Mouse (Mus musculus) kidney, adult 2 months (tissue): Measurements from ENCODE around the gene Hcn2. TPM values are rescaled to one million over a fixed set of nuclear protein-coding genes. Genes with fewer than 3 reads are reported as not detected.

ENCODE experiments used
- DNase-seq: peaks from one replicate; pipeline ENCODE4 v3.0.0; 2021
- H3K27ac ChIP-seq: fragments of 200-500 bp; 2 replicates; pipeline ENCODE4 v1.5.1; 2012; ENCODE audit warnings: low read depth, low read length, control low read depth, inconsistent platforms; ENCODE audit not compliant: insufficient read depth
- H3K27me3 ChIP-seq: fragments of 200-500 bp; replicated peaks from 2 replicates; pipeline ENCODE4 v1.6.1; 2012; ENCODE audit warnings: mild to moderate bottlenecking, moderate library complexity, low read length, inconsistent platforms; ENCODE audit not compliant: control insufficient read depth, insufficient read depth
- H3K36me3 ChIP-seq: fragments of 200-500 bp; 2 replicates; pipeline ENCODE4 v1.6.1; 2012; ENCODE audit warnings: mild to moderate bottlenecking, moderate library complexity, low read length, inconsistent platforms; ENCODE audit not compliant: control insufficient read depth, insufficient read depth
- H3K4me1 ChIP-seq: fragments of 200-500 bp; 2 replicates; pipeline ENCODE4 v1.6.1; 2011; ENCODE audit warnings: low read length; ENCODE audit not compliant: control insufficient read depth, insufficient read depth
- H3K4me3 ChIP-seq: fragments of 200-500 bp; 2 replicates; pipeline ENCODE4 v1.5.1; 2011; ENCODE audit warnings: mild to moderate bottlenecking, low read depth, low read length, control low read depth; ENCODE audit not compliant: insufficient read depth
- CTCF ChIP-seq: fragments of 200-500 bp; conservative IDR thresholded peaks from 2 replicates; pipeline ENCODE4 v1.5.1; 2011; ENCODE audit warnings: low read depth, mild to moderate bottlenecking, control low read depth, low read length, moderate library complexity, mixed read lengths; ENCODE audit not compliant: insufficient read depth, insufficient read length
- POLR2A ChIP-seq: fragments of 200-500 bp; IDR thresholded peaks from one replicate; pipeline ENCODE4 v1.6.1; 2011; ENCODE audit warnings: low read depth, low read length, control low read depth
- WGBS: fragments of 180-500 bp; shearing (Covaris S2); methylation state at CpG from one replicate; pipeline ENCODE4 v1.1.7; 2018; 5-methylcytosine and 5-hydroxymethylcytosine counted together
- polyA plus RNA-seq: library from polyadenylated mRNA; depleted of rRNA; stranded (reverse); fragments of >200 nt; gene quantifications from 2 replicates; pipeline ENCODE4 v1.2.3, GENCODE M21; 2012

The Hcn2 gene
- polyA plus RNA-seq, 1 experiment = 1.5 TPM

DNA sequence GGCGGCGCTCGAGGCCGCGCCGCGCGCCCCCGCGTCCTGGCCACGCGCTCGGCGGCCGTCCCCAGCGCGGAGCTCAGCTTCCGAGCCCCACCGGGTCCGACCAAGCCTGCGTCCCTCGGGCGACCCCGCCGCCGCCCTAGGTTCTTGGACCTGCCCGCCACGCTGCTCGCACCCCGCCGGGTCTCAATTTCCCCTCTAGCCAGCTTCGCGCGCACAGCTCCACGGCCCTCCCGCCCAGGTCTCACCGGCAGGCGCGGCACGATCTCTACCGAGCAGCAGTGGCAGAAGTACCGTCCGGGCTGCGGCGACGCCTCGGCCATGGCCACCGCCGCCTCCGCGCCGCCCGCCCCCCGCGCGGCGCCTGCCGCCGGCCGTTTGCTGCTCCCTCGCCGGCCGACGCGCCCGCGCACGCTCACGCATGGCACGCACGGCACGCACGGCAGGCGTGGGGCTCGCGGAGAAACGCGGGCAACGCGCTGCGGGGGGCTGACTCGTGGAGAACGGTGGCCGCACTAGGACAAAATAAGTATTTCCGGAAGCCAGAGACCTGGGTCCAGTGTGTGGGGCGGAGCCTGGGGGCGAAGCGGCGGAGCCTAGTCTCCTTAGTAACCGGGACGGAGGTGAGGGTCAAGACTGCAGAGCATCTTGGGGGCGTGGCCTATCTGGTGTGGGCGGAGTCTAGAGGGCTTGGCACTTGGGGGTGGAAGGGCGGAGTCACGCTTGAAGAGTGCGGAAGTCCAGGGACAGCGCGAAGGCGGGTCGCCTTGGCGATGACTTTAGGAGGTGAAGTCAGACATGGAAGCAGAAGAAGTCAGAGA is 50.3 kb downstream of the Hcn2 start, which contains the start of gene Rnf126:
Rnf126 (minus strand) TSS at position 445 of the 818 bp plus-strand sequence.
- TF ChIP-seq CTCF (no peak), POLR2A (no peak)
- peak; percentile 100 for DNase-seq
- Histone ChIP-seq H3K4me3 (peak within 1 kb of the TSS; percentile 66), H3K4me1 (peaks cover 22% of the 10 kb centered on the region), H3K27me3 (no peaks in the 10 kb centered on the region), H3K27ac (peak within 1 kb of the TSS; percentile 75), H3K36me3 (no peaks in the 10 kb centered on the region)
- under 1% methylated on average over 100 of the region's 101 CpGs for WGBS

DNA sequence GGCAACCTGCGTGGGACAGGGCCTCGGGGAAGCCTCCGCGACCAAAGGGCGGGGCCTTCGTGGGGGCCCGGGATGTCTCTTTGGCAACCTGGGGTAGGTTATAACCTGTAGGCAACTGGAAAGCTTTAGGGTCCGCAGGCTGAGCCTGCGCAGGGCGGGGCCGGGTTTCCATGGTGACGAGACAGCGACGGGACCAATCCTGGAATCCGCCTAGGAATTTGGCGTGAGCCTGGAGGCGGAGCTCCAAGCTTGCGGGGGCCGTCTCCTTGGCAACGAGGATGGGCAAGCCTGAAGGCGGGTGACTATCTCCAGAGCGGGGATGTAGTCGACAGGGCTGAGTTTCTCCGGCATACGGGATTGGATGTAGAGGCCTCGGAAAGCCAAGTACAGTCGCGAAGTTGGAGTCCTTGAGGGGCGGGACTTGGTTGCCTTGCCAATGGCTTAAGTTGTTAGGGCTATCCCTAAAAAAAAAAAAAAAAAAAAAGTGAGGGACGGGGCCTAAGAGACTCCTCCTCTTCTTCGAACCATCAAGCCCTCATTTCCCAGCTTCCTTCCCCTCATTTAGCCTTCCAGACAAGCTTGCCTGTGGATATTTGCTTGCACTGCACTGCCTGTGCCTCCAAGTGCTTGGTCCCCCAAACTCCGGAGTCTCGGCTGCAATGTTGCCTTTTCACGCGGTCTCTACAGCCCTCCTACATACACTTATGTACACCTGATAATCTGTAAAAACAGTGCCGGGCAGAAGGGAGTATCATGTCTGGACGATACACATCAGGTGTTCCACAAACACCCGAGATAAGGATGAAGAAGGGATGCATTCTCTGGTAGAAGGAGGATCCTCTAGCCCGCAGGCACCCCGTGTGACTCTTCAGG is 51.2 kb downstream of the Hcn2 start:
- TF ChIP-seq POLR2A = no peak
- no peak for TF ChIP-seq CTCF
- H3K4me1 ChIP-seq = peaks cover 22% of the 10 kb centered on the region
- 9% methylated on average over 40 of the region's 40 CpGs for WGBS
- DNase-seq = peak; percentile 94
- H3K27me3 ChIP-seq = no peaks in the 10 kb centered on the region
- H3K4me3 ChIP-seq = peak overlapping the region; percentile 66
- H3K36me3 ChIP-seq = no peaks in the 10 kb centered on the region
- peak overlapping the region; percentile 75 for H3K27ac ChIP-seq

DNA sequence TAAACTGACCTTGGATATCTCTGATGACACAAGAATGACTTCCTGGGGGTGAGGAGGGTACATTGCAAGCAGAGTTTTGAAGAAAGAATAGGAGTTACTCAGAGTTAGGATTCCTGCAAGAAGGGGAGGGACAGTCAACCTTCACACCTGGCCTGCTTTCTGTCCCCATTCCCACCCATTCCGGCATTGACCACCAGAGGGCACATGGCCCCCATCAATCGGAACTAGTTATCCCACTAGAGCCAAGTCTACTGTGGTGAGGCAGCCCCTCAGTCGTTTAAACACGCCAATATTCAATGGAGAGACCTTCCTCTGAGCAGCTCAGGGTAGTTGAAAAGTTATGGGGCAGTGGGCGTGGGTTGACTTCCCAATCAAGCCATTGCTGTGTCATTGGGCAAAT is 52.0 kb downstream of the Hcn2 start:
- no peaks in the 10 kb centered on the region for H3K27me3 ChIP-seq
- peak; percentile 94 for TF ChIP-seq CTCF
- no peak for TF ChIP-seq POLR2A
- DNase-seq = peak; percentile 87
- peak overlapping the region; percentile 72 for H3K27ac ChIP-seq
- H3K4me1 ChIP-seq = peaks cover 22% of the 10 kb centered on the region
- 1% methylated on average over 5 of the region's 5 CpGs for WGBS
- H3K36me3 ChIP-seq = no peaks in the 10 kb centered on the region
- no peak overlapping the region for H3K4me3 ChIP-seq

DNA sequence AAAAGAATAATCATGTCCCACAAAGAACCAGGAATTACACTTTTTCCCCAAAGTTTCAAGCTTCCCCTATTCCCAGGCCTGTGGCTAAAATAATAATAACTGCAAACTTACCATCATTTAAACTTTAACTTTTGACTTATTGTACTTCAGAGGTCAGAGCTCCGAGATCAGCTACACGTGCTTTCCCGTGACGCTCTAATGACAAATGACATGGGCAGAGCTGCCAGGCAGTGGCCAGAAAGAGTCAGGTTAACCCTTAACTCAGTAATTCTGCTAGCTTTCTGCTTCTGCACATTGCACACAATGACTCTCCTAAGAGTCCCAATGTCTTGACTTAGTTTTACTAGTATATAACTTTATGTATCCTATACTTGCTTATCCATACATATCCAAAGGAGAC is 52.9 kb downstream of the Hcn2 start:
- H3K4me3 ChIP-seq = no peak overlapping the region
- 36% methylated on average over 4 of the region's 4 CpGs for WGBS
- TF ChIP-seq POLR2A (no peak), CTCF (no peak)

DNA sequence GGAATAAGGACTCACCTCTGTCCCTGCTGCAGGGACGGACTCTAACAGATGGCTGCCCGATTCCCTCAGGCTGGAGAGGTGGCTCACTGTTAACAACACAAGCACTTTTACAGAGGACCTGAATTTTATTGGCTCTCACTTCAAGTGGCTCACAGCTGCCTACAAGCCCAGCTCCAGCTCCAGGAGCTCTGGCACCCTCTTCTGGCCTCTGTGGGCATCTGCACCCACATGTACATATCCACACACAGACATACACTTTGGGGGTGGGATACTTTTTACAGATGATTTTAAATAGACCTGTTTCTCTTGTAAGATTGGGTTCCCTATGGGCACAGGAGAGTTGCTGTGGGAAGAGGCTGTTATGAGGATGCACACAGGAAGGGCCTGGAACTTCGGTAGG is 55.9 kb downstream of the Hcn2 start:
- H3K27me3 ChIP-seq = no peaks in the 10 kb centered on the region
- no peaks in the 10 kb centered on the region for H3K36me3 ChIP-seq
- peaks cover 8% of the 10 kb centered on the region; the same call in 1 of the 2 replicates for H3K4me1 ChIP-seq
- no peak for TF ChIP-seq POLR2A
- TF ChIP-seq CTCF = 0 out of 2 replicates have a peak, but pooled peaks have one; percentile 15
- no peak overlapping the region for H3K27ac ChIP-seq
- DNase-seq = no peak
- no peak overlapping the region for H3K4me3 ChIP-seq
- WGBS = 92% methylated on average over 3 of the region's 3 CpGs

More for the DNA sequence above, 52.9 kb downstream of the Hcn2 start:
- H3K4me1 ChIP-seq = peaks cover 22% of the 10 kb centered on the region
- no peaks in the 10 kb centered on the region for H3K27me3 ChIP-seq
- no peak overlapping the region for H3K27ac ChIP-seq
- DNase-seq = peak; percentile 89
- H3K36me3 ChIP-seq = no peaks in the 10 kb centered on the region

DNA sequence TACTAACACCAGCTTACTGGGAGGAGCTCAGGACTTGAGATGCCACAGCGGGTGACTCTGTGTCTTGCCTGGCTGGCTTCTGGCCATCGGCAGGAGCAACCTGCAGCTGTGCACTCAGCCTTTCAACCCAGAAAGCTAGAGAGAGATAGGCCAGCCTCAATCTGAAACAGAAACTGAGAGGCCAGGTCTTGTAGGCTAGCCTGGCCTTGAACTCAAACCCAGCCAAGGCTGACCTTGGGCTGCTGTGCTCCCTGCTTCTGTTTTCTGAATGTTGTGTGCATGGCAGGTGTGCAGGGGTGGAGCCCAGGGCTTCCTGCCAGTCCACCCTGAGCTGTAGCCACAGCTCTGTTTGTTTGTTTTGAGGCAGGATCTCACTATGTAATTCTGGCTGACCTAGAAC is 56.8 kb downstream of the Hcn2 start:
- WGBS = 59% methylated on average over 2 of the region's 2 CpGs
- Histone ChIP-seq H3K36me3 (no peaks in the 10 kb centered on the region), H3K27me3 (no peaks in the 10 kb centered on the region), H3K27ac (no peak overlapping the region), H3K4me3 (no peak overlapping the region), H3K4me1 (peaks cover 5% of the 10 kb centered on the region; the same call in 1 of the 2 replicates)
- DNase-seq = no peak
- TF ChIP-seq CTCF (no peak), POLR2A (no peak)
